Mouse (Mus musculus): ENCODE measurements at regions not wholly inside any gene's neighbourhood (a gene's known extent, or its start where the extent isn't known, plus 50 kb on each side); places are given as distances from the start of the nearest gene placed in this dataset.

GRCm38 (mm10) chr14:29799852-29800251 is 78.2 kb upstream of the Cacna2d3 start:
- no peak for TF ChIP-seq CTCF (IDR thresholded peaks at IDR 0.05)
- H3K27ac ChIP-seq (ENCODE audit: low read depth, low read length) = no peak overlapping the region
- ATAC-seq (ENCODE audit: low FRiP score) (no peak), DNase-seq (ENCODE audit: low spot score) (no peak)
- no peak overlapping the region for H3K4me3 ChIP-seq (ENCODE audit: low read depth, low read length)
- H3K4me2 ChIP-seq (ENCODE audit: low read depth, low read length, poor library complexity, severe bottlenecking) = no peak overlapping the region
- 66% methylated on average over 13 of the region's 13 CpGs for WGBS
- no peaks in the 10 kb centered on the region for H3K9me3 ChIP-seq (ENCODE audit: low read length)
- H3K36me3 ChIP-seq (ENCODE audit: insufficient read depth, low read length) = no peaks in the 10 kb centered on the region
- no peaks in the 10 kb centered on the region for H3K4me1 ChIP-seq (ENCODE audit: insufficient read depth, low read length)
- no peak overlapping the region for H3K9ac ChIP-seq (replicated peaks; ENCODE audit: low read length, poor library complexity, severe bottlenecking)
- no peaks in the 10 kb centered on the region for H3K27me3 ChIP-seq (ENCODE audit: insufficient read depth, low read length)

DNA sequence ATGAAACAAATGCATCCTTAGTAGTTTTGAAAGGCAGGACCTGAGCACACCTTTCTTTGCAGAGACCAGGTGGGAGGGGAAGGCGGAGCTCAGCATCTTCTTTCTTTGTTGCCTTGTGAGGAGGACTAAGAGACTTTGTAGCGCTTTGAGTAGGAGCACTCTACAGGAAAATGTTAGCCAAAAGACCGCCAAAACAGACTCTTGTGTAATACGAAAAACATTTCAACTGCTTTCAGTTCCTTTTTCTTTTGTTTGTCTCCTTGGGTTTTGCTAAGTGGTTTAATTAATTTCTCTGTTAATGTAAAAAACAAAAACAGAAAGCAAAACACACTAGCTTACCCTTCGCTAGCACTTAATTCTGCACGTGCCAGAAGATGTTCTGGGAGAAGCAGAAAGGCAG is 83.6 kb upstream of the Cacna2d3 start:
- no peaks in the 10 kb centered on the region for H3K4me1 ChIP-seq (ENCODE audit: insufficient read depth, low read length)
- TF ChIP-seq CTCF (IDR thresholded peaks at IDR 0.05) = no peak
- no peak for ATAC-seq (ENCODE audit: low FRiP score)
- no peak for DNase-seq (ENCODE audit: low spot score)
- 92% methylated on average over 6 of the region's 6 CpGs for WGBS
- no peak overlapping the region for H3K4me3 ChIP-seq (ENCODE audit: low read depth, low read length)
- no peaks in the 10 kb centered on the region for H3K36me3 ChIP-seq (ENCODE audit: insufficient read depth, low read length)
- H3K27ac ChIP-seq (ENCODE audit: low read depth, low read length) = no peak overlapping the region
- no peaks in the 10 kb centered on the region for H3K9me3 ChIP-seq (ENCODE audit: low read length)
- no peaks in the 10 kb centered on the region for H3K27me3 ChIP-seq (ENCODE audit: insufficient read depth, low read length)
- H3K9ac ChIP-seq (replicated peaks; ENCODE audit: low read length, poor library complexity, severe bottlenecking) = no peak overlapping the region
- H3K4me2 ChIP-seq (ENCODE audit: low read depth, low read length, poor library complexity, severe bottlenecking) = no peak overlapping the region

DNA sequence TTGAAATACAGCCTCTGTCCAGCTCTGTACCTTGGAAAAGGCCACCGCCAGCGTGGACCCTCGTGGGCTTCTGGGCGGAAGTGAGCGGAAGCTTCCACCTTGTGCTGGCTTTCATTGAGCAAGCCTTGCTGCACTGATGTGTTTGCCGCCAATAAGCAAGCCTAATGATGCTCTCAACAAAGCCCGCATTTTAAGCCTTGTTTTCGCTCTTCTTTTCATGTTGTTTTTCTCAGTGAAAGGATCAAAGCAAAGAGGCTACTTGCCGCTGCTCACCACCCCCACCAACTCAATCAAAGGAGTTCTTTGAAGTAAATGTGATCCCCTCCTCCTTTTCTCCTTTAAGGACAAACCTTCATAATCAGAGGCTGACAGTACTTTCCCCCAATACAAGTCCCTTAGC is 86.2 kb upstream of the Cacna2d3 start:
- WGBS = 36% methylated on average over 9 of the region's 9 CpGs
- H3K9ac ChIP-seq (replicated peaks; ENCODE audit: low read length, poor library complexity, severe bottlenecking) = no peak overlapping the region
- no peak overlapping the region for H3K4me3 ChIP-seq (ENCODE audit: low read depth, low read length)
- no peak overlapping the region for H3K27ac ChIP-seq (ENCODE audit: low read depth, low read length)
- H3K27me3 ChIP-seq (ENCODE audit: insufficient read depth, low read length) = no peaks in the 10 kb centered on the region
- no peaks in the 10 kb centered on the region for H3K9me3 ChIP-seq (ENCODE audit: low read length)
- no peaks in the 10 kb centered on the region for H3K4me1 ChIP-seq (ENCODE audit: insufficient read depth, low read length)
- ATAC-seq (ENCODE audit: low FRiP score) = no peak
- H3K36me3 ChIP-seq (ENCODE audit: insufficient read depth, low read length) = no peaks in the 10 kb centered on the region
- TF ChIP-seq CTCF (IDR thresholded peaks at IDR 0.05) = no peak
- H3K4me2 ChIP-seq (ENCODE audit: low read depth, low read length, poor library complexity, severe bottlenecking) = no peak overlapping the region
- no peak for DNase-seq (ENCODE audit: low spot score)

- DNase-seq (ENCODE audit: low spot score) (peak; percentile 6), ATAC-seq (ENCODE audit: low FRiP score) (no peak)
- 57% methylated on average over 4 of the region's 4 CpGs for whole genome bisulfite sequencing
- Histone ChIP-seq H3K9me3 (ENCODE audit: low read length) (no peaks in the 10 kb centered on the region), H3K27ac (ENCODE audit: low read depth, low read length) (no peak overlapping the region), H3K27me3 (ENCODE audit: insufficient read depth, low read length) (no peaks in the 10 kb centered on the region), H3K36me3 (ENCODE audit: insufficient read depth, low read length) (no peaks in the 10 kb centered on the region), H3K4me2 (ENCODE audit: low read depth, low read length, poor library complexity, severe bottlenecking) (no peak overlapping the region), H3K9ac (replicated peaks; ENCODE audit: low read length, poor library complexity, severe bottlenecking) (no peak overlapping the region), H3K4me1 (ENCODE audit: insufficient read depth, low read length) (no peaks in the 10 kb centered on the region), H3K4me3 (ENCODE audit: low read depth, low read length) (no peak overlapping the region)
- no peak for TF ChIP-seq CTCF (IDR thresholded peaks at IDR 0.05)
Measured at GRCm38 (mm10) chr14:29814626-29815025, 93.0 kb upstream of the Cacna2d3 start.

DNA sequence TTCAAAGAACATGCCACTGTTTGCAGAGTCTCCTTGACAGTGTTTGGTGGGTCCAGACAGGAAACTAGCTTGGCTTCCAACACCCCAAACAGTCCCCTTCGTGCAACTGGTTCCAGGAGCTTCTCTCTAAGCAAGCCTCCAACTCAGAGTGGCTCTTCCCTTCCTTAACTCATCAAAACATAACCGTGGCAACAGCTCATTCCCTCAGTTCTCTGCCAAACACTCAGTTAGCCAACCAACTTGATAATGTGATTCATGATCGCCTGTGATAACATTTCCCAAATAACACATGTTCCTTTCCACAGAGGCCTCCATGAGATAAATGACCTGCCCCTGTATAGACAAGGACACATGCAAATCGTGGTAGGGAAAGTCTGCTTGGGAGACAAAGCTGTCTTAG is 95.9 kb upstream of the Cacna2d3 start:
- ATAC-seq (ENCODE audit: low FRiP score) (no peak), DNase-seq (ENCODE audit: low spot score) (no peak)
- whole genome bisulfite sequencing = 75% methylated on average over 4 of the region's 4 CpGs
- no peaks in the 10 kb centered on the region for H3K4me1 ChIP-seq (ENCODE audit: insufficient read depth, low read length)
- H3K27me3 ChIP-seq (ENCODE audit: insufficient read depth, low read length) = no peaks in the 10 kb centered on the region
- H3K36me3 ChIP-seq (ENCODE audit: insufficient read depth, low read length) = no peaks in the 10 kb centered on the region
- no peak overlapping the region for H3K4me2 ChIP-seq (ENCODE audit: low read depth, low read length, poor library complexity, severe bottlenecking)
- H3K9me3 ChIP-seq (ENCODE audit: low read length) = no peaks in the 10 kb centered on the region
- no peak for TF ChIP-seq CTCF (IDR thresholded peaks at IDR 0.05)
- no peak overlapping the region for H3K27ac ChIP-seq (ENCODE audit: low read depth, low read length)
- no peak overlapping the region for H3K9ac ChIP-seq (replicated peaks; ENCODE audit: low read length, poor library complexity, severe bottlenecking)
- no peak overlapping the region for H3K4me3 ChIP-seq (ENCODE audit: low read depth, low read length)

GRCm38 (mm10) chr14:29818251-29818650 is 96.6 kb upstream of the Cacna2d3 start:
- no peaks in the 10 kb centered on the region for H3K4me1 ChIP-seq (ENCODE audit: insufficient read depth, low read length)
- H3K27me3 ChIP-seq (ENCODE audit: insufficient read depth, low read length) = no peaks in the 10 kb centered on the region
- no peak for TF ChIP-seq CTCF (IDR thresholded peaks at IDR 0.05)
- DNase-seq (ENCODE audit: low spot score) (no peak), ATAC-seq (ENCODE audit: low FRiP score) (no peak)
- H3K9me3 ChIP-seq (ENCODE audit: low read length) = no peaks in the 10 kb centered on the region
- H3K27ac ChIP-seq (ENCODE audit: low read depth, low read length) = no peak overlapping the region
- 87% methylated on average over 7 of the region's 7 CpGs for WGBS
- no peak overlapping the region for H3K4me3 ChIP-seq (ENCODE audit: low read depth, low read length)
- no peaks in the 10 kb centered on the region for H3K36me3 ChIP-seq (ENCODE audit: insufficient read depth, low read length)
- no peak overlapping the region for H3K4me2 ChIP-seq (ENCODE audit: low read depth, low read length, poor library complexity, severe bottlenecking)
- no peak overlapping the region for H3K9ac ChIP-seq (replicated peaks; ENCODE audit: low read length, poor library complexity, severe bottlenecking)

GRCm38 (mm10) chr14:29818751-29819150 is 97.1 kb upstream of the Cacna2d3 start:
- Histone ChIP-seq H3K4me2 (ENCODE audit: low read depth, low read length, poor library complexity, severe bottlenecking) (no peak overlapping the region), H3K27ac (ENCODE audit: low read depth, low read length) (no peak overlapping the region), H3K4me1 (ENCODE audit: insufficient read depth, low read length) (no peaks in the 10 kb centered on the region), H3K9ac (replicated peaks; ENCODE audit: low read length, poor library complexity, severe bottlenecking) (no peak overlapping the region), H3K9me3 (ENCODE audit: low read length) (no peaks in the 10 kb centered on the region), H3K27me3 (ENCODE audit: insufficient read depth, low read length) (no peaks in the 10 kb centered on the region), H3K36me3 (ENCODE audit: insufficient read depth, low read length) (no peaks in the 10 kb centered on the region), H3K4me3 (ENCODE audit: low read depth, low read length) (no peak overlapping the region)
- no peak for TF ChIP-seq CTCF (IDR thresholded peaks at IDR 0.05)
- WGBS = 94% methylated on average over 2 of the region's 2 CpGs
- DNase-seq (ENCODE audit: low spot score) (no peak), ATAC-seq (ENCODE audit: low FRiP score) (no peak)
